Mouse (Mus musculus) hindbrain, embryonic 15.5 days (tissue): ENCODE measurements at regions not wholly inside any gene's neighbourhood (a gene's known extent, or its start where the extent isn't known, plus 50 kb on each side); places are given as distances from the start of the nearest gene placed in this dataset.
"Not testable (repeated sequence)": the region's sequence is repeated elsewhere in the genome, so short reads cannot be mapped to it uniquely, and the experiment has no call there.

Experiments
- ATAC-seq: fragments of 200-750 bp; cut with Nextera tagmentation; 2 replicates; pipeline ENCODE4 v1.8.0; 2017; ENCODE audit warnings: low read depth, moderate number of reproducible peaks, moderate TSS enrichment; ENCODE audit not compliant: low FRiP score
- H3K27ac ChIP-seq: fragments of 300-500 bp; sonication (generic); replicated peaks from 2 replicates; pipeline ENCODE4 v1.5.1; 2015; ENCODE audit warnings: mild to moderate bottlenecking, inconsistent platforms
- H3K27me3 ChIP-seq: fragments of 300-500 bp; sonication (generic); 2 replicates; pipeline ENCODE4 v1.6.1; 2015; ENCODE audit warnings: control low read depth, inconsistent platforms
- H3K36me3 ChIP-seq: fragments of 300-500 bp; sonication (generic); 2 replicates; pipeline ENCODE4 v1.6.1; 2015; ENCODE audit warnings: control low read depth, inconsistent platforms
- H3K4me1 ChIP-seq: fragments of 300-500 bp; sonication (generic); replicated peaks from 2 replicates; pipeline ENCODE4 v1.6.1; 2015; ENCODE audit warnings: control low read depth, inconsistent platforms
- H3K4me2 ChIP-seq: fragments of 300-500 bp; sonication (generic); 2 replicates; pipeline ENCODE4 v1.6.1; 2015; ENCODE audit warnings: moderate library complexity, mild to moderate bottlenecking, inconsistent platforms
- H3K4me3 ChIP-seq: fragments of 300-500 bp; sonication (generic); 2 replicates; pipeline ENCODE4 v1.5.1; 2015; ENCODE audit warnings: mild to moderate bottlenecking, inconsistent platforms
- H3K9ac ChIP-seq: fragments of 300-500 bp; sonication (generic); 2 replicates; pipeline ENCODE4 v1.6.1; 2015; ENCODE audit warnings: inconsistent platforms
- H3K9me3 ChIP-seq: fragments of 300-500 bp; sonication (generic); 2 replicates; pipeline ENCODE4 v1.6.1; 2016; ENCODE audit warnings: control low read depth, inconsistent platforms
- WGBS: fragments of 180-500 bp; shearing (Covaris S2); methylation state at CpG from one replicate; pipeline ENCODE4 v1.1.7; 2015; 5-methylcytosine and 5-hydroxymethylcytosine counted together

DNA sequence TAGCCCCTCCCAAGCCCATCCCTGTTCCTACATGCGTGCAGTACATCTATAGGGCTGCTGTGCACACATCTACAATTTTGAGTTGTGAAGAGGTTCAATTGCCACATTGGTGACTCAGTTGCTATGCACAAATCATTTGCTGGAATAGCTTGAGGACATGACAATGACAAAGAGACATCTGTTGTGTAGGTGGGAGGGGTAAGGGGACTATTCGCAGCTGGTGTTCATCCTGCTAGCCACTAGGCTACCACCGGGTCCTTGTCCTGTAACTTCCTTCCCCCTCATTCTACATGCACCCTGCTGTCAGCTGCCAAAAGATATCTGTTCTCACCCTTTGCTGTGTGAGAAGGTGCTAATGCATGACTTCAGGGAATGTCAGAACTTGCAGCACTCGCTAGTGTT lies 1117.7 kb upstream of the Arrdc3 start:
- Histone ChIP-seq H3K4me3 (no peak overlapping the region), H3K9me3 (no peaks in the 10 kb centered on the region), H3K4me2 (no peak overlapping the region), H3K9ac (no peak overlapping the region), H3K36me3 (no peaks in the 10 kb centered on the region), H3K27me3 (no peaks in the 10 kb centered on the region), H3K4me1 (no peaks in the 10 kb centered on the region), H3K27ac (no peak overlapping the region)
- 10% methylated on average over 4 of the region's 4 CpGs for WGBS
- ATAC-seq = peak; percentile 45

DNA sequence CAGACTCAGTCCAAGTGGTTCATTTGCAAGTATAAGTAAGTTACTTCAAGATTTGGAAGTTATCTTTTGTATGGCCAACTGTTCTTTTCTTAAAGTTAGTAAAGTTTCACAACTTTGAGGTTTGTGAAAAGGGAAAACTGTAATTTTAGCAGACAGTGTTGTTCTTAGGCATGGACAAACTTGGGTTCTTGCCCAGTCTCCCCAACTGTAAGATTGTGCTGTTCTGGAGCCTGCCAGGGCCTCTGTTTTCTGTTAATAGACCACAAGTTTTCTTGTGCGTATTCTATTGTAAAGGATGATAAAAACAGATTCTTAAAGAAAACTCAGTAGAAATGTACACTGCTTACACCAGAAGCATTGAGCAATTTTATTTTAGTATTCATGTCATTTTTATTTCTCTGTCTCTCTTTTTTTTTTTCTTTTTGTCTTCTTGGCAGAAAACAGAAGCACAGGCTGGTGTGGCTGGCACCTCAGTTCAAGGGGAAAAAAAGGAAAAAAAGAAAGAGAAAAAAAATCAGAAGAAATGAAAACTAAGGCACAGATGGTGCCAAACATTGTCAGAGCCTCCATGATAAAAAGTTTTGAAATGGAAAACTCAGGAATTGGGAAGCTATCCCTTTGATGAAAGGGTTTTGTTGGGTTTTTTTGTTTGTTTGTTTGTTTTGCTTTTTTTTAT lies 1098.1 kb upstream of the Arrdc3 start:
- Histone ChIP-seq H3K4me2 (no peak overlapping the region), H3K27ac (no peak overlapping the region), H3K4me3 (no peak overlapping the region), H3K9ac (no peak overlapping the region), H3K36me3 (no peaks in the 10 kb centered on the region), H3K27me3 (no peaks in the 10 kb centered on the region), H3K4me1 (no peaks in the 10 kb centered on the region), H3K9me3 (no peaks in the 10 kb centered on the region)
- ATAC-seq = no peak
- 77% methylated on average over 1 of the region's 1 CpGs for WGBS

DNA sequence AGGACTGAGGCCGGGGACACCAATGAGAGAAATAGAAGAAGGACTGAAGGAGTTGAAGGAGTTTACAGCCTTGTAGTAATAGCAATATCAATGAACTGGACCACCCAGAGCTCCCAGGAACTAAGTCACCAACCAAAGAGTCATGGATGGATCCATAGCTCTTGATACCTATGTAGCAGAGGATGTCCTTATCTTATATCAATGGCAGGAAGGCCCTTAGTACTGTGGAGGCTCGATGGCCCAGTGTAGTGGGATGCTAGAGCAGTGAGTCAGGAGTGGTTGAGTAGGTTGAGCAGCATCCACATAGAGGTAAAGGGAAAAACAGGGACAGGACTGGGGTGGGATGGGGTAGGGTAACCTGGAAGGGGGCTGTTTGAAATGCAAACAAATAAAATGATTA lies 1081.6 kb upstream of the Arrdc3 start:
- Histone ChIP-seq H3K4me3 (no peak overlapping the region), H3K27ac (no peak overlapping the region), H3K9ac (no peak overlapping the region), H3K36me3 (no peaks in the 10 kb centered on the region), H3K4me2 (no peak overlapping the region), H3K9me3 (no peaks in the 10 kb centered on the region), H3K4me1 (no peaks in the 10 kb centered on the region), H3K27me3 (no peaks in the 10 kb centered on the region)
- no peak for ATAC-seq
- WGBS = 78% methylated on average over 2 of the region's 2 CpGs

DNA sequence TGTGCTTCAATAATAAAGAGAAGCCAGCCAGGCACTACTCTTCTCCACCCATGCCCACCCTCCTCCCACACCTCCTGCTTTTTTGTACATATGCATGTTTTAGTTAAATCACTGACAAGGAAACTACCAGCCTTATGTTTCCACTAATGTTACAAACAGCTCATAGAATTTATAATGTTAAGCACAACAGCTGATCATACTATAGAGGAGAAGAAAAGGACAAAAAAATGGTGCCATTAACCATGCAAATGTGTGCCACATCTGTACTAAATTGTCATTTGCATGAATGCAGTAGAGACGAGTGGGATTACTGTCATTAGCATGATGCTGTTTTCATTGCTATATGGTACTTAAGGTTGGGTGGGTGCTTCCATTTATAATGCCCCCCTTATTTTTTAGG lies 1047.6 kb upstream of the Arrdc3 start:
- ATAC-seq = no peak
- Histone ChIP-seq H3K4me1 (no peaks in the 10 kb centered on the region), H3K4me3 (no peak overlapping the region), H3K9me3 (no peaks in the 10 kb centered on the region), H3K9ac (no peak overlapping the region), H3K36me3 (no peaks in the 10 kb centered on the region), H3K27me3 (no peaks in the 10 kb centered on the region), H3K27ac (no peak overlapping the region), H3K4me2 (no peak overlapping the region)
- WGBS = 40% methylated on average over 1 of the region's 1 CpGs

DNA sequence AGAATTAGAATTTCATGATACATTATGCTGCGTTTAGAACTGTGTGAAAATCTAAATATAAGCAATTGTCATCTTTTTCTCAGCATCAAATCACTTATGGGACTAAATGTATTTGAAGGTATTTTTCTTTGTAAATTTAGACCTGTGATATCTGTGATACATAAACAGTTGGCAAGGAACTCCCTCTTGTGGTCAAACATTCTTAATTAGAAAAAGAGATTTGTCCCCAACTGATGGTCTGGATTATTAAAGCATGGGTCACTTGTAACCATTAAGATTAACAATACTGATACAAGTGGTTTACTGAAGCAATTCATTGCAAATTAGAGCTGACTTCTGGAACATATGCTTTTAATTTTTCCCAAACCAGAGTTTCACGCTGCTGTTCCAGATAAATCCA lies 1038.4 kb upstream of the Arrdc3 start:
- Histone ChIP-seq H3K4me3 (no peak overlapping the region), H3K27me3 (no peaks in the 10 kb centered on the region), H3K36me3 (no peaks in the 10 kb centered on the region), H3K9ac (no peak overlapping the region), H3K9me3 (no peaks in the 10 kb centered on the region), H3K4me2 (no peak overlapping the region), H3K4me1 (no peaks in the 10 kb centered on the region), H3K27ac (no peak overlapping the region)
- ATAC-seq = no peak
- WGBS = 53% methylated on average over 2 of the region's 2 CpGs

DNA sequence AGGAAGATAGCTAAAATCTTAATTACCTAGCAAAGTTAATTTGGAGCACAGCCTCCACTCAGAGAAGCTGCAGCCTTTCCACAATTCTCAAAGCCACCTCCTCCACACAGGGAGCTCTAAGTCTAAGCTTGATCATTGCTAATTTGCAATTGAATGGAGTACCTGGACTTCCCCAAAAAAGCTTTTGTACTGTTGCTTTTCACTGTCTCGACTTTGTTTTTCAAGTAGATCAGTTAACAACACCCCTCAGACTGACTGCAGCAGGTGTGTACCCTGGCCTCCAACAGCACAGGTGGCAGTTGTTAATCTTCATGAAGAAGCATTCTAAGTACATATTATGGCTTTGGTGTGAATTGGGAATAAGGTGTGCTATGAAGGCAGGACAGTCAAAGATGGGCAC lies 1015.7 kb upstream of the Arrdc3 start:
- not testable (repeated sequence) for H3K27me3 ChIP-seq
- 82% methylated on average over 1 of the region's 1 CpGs for WGBS

DNA sequence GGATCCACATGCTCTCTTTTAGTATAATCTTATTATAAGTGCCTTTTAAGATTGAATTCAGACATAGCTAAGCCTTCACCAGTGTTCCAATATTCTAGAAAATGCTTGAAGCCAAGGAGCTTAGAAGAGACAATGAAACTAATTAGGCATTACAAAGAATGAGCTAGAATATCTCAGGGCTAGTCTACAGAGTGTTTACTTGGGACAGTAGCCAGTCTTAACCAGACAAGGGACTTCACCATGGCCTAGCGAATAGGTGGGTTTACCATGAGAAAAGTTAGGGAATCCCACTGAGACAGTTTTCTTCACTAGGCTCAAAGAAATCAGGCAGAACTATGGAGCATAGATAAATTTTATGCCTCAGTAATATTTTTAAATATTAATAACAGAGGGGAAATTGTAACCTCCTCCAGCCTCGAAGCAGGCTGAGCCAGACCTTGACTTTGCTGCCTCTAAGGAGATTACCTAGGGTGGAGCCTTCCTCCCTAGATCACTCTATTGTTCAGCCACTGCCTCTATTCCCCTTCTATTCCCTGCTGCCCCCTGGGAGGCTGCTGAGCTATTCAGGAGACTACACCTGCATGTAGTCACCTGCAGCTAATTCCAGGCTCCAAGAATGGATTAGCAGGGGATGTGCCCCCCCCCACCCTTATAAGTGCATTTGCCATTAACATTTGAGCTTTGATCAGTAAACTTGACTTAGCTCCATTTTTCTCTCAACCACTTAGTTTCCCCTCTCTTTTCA lies 1014.5 kb upstream of the Arrdc3 start:
- no peak overlapping the region for H3K4me3 ChIP-seq
- 77% methylated on average over 2 of the region's 2 CpGs for WGBS
- no peak overlapping the region for H3K9ac ChIP-seq
- H3K4me2 ChIP-seq = no peak overlapping the region
- no peak for ATAC-seq
- no peaks in the 10 kb centered on the region for H3K27me3 ChIP-seq
- H3K27ac ChIP-seq = no peak overlapping the region
- H3K36me3 ChIP-seq = no peaks in the 10 kb centered on the region
- no peaks in the 10 kb centered on the region for H3K4me1 ChIP-seq
- H3K9me3 ChIP-seq = 0 out of 2 replicates have a peak, but pooled peaks cover 5% of the 10 kb centered on the region

More for the DNA sequence above, 1015.7 kb upstream of the Arrdc3 start:
- ATAC-seq, H3K4me2 ChIP-seq, H3K27ac ChIP-seq, H3K9ac ChIP-seq, H3K9me3 ChIP-seq, H3K36me3 ChIP-seq, H3K4me3 ChIP-seq, H3K4me1 ChIP-seq: not testable (repeated sequence)

DNA sequence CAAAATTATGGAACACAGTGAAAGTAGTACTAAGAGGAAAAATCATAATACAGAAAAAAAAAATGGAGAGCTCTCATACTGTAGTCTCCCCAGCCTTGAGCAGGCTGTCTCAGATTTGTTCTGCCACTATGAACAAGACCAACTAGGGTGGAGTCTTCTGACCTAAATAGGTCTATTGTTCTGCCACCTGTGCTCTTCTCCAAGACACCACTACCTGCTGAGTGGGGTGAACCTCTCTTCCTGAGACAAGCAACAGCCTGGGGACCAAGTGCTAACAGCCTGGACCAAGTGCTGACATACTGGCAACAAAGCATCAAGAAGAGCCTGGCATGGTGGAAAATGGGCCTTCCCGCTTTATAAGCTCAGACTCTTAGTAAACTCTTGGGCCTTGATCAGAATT lies 1003.0 kb upstream of the Arrdc3 start:
- no peak for ATAC-seq
- WGBS = 90% methylated on average over 1 of the region's 1 CpGs

DNA sequence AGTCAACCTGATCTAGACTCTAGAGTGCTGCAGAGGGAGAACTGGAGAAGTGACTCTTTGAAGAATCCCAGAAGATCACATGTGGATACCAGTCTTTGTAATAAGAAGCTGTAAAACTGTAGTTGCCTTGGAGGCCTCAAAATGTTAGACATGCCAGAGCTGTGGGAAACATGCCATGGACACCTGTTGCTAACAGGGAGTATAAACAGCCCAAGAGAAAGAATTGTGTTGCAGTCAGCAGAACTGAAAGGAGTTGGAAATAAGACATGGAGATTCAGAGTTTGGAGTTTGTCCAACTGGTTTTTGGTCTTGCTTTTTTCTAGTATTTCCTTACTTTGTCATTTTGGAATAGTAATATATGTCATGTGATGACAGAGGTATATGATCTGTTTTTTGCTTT lies 997.2 kb upstream of the Arrdc3 start:
- no peak overlapping the region for H3K9ac ChIP-seq
- H3K27ac ChIP-seq = no peak overlapping the region
- no peak overlapping the region for H3K4me2 ChIP-seq
- H3K4me1 ChIP-seq = no peaks in the 10 kb centered on the region
- no peak overlapping the region for H3K4me3 ChIP-seq
- no peaks in the 10 kb centered on the region for H3K27me3 ChIP-seq
- no peak for ATAC-seq
- no peaks in the 10 kb centered on the region for H3K9me3 ChIP-seq
- H3K36me3 ChIP-seq = no peaks in the 10 kb centered on the region

More for the DNA sequence above, 1003.0 kb upstream of the Arrdc3 start:
- Histone ChIP-seq H3K27me3 (no peaks in the 10 kb centered on the region), H3K4me1 (no peaks in the 10 kb centered on the region), H3K9ac (no peak overlapping the region), H3K36me3 (no peaks in the 10 kb centered on the region), H3K27ac (no peak overlapping the region), H3K9me3 (no peaks in the 10 kb centered on the region), H3K4me3 (no peak overlapping the region), H3K4me2 (no peak overlapping the region)

DNA sequence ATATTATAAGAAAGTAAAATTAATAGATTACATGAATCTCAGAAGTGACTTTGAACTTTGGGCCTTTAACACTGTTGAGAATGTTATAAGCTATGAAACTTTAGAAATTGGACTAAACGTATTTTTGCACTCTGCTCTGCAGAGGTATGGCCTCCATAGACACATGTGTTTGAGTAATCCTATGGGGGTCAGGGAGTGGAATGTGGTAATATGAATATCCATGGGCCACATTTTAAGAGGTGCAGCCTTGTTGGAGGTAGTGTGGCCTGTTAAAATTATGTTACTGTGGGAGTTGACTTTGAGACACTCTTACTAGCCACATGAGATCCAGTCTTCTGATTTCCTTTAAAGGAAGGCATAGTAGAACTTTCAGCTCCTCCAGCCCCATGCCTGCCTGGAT lies 996.8 kb upstream of the Arrdc3 start:
- Histone ChIP-seq H3K36me3 (no peaks in the 10 kb centered on the region), H3K27ac (no peak overlapping the region), H3K9me3 (no peaks in the 10 kb centered on the region), H3K4me2 (no peak overlapping the region), H3K4me1 (no peaks in the 10 kb centered on the region), H3K4me3 (no peak overlapping the region), H3K27me3 (no peaks in the 10 kb centered on the region), H3K9ac (no peak overlapping the region)
- WGBS = 96% methylated on average over 1 of the region's 1 CpGs
- no peak for ATAC-seq
